Mouse (Mus musculus) mature B cell (primary cell): Measurements from ENCODE around the gene Slc28a2.
"Not testable (repeated sequence)": the region's sequence is repeated elsewhere in the genome, so short reads cannot be mapped to it uniquely, and the experiment has no call there.

ENCODE experiments used
- in situ Hi-C: fragments of 300-500 bp; cut with MboI; formaldehyde crosslinking; loops from 2 replicates; pipeline ENCODE4 v1.14.3; 2019

Slc28a2 gene

DNA sequence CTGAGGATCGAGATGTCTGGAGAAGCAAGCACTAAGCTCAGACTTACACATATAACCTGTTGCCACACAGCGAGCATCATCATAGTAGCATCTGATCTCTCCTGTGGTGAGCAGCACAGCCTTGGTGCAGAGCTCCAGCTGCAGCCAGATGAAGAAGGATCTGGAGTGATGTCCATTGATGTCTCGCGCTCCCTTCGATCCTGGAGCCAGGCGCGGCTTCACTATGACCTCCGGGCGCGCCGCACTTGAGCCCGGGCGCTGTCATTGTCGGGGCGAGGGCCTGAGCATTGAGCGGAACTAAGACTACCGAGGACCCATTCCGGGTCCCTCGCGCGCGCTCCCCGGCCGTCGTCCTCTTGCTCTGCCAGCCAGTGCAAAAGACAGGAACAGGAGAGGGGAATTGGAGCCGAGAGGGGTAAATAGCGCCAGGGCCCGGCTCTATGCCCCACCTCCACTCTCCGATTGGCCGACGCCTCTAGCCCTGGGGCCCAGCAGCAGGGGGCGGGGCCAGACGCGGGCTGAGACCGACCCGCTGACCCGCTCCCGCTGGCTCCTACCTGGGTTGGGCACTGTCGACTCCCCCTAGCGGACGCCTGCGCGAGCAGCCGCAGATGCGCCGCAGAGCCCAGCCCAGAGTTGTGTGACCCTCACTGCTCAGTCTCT, 41.2 kb downstream of the Slc28a2 start:
- in situ Hi-C loops, result loop anchor here (10.0 kb wide), 1 partner anchor 83 kb away; no protein-coding TSS in a partner anchor

DNA sequence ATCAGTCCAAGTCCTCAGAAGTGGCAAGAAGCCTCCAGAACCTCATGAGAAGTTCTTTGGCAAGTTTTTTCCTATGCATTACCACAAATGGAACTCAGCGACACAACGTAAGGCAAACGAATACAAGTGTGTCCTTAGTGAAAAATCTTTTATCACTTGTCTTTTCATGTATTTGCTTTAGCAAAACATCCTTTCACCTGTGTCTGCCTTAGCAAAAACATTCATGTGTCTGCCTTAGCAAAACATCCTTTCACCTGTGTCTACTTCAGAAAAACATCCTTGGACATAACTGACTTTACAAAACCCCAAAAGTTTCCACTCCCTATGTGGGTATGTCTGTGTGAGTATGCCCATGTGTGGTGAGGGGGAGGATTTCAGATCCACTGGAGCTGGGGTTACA, 42.9 kb downstream of the Slc28a2 start:
- in situ Hi-C loops, result loop anchor here (10.0 kb wide), 1 partner anchor 84 kb away; no protein-coding TSS in a partner anchor

DNA sequence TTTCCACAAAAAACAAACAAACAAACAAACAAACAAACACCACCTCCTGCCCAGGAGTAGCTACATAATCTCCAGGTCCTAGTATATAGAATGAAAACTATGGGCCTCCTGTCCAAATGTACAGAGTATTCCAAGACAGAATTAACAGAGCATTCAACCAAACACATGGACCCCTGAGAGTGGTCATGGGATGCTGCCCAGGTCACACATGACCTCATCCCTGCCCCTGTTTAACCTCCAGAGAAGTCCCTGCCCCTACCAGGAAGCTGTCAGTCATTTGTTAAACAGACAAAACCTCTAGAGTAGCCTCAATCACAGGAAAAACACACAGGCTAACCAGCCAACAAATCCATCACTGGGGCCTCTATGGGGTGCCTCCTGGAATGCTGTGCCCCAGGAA, 50.3 kb downstream of the Slc28a2 start:
- in situ Hi-C loops, result no loop called here

DNA sequence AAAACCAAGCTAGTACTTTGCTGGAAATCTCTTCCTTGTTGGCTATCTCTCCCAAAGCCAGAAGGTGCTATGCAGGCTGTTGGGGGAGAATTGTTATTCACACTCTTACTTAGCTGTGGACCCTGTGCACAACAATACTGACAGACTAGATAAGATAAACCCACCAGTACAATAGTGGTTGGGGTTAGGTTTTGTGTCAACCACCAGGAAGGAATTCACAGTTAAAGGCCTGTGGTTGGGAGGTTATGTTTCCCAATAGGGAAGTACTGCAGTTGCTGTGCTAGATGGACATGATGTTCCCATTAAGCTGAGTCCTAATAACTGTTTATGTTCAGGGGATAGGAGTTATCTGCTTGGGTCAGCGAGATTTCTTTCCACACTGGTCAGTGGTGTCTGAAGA, 57.5 kb downstream of the Slc28a2 start:
- in situ Hi-C loops, result not testable (repeated sequence)

DNA sequence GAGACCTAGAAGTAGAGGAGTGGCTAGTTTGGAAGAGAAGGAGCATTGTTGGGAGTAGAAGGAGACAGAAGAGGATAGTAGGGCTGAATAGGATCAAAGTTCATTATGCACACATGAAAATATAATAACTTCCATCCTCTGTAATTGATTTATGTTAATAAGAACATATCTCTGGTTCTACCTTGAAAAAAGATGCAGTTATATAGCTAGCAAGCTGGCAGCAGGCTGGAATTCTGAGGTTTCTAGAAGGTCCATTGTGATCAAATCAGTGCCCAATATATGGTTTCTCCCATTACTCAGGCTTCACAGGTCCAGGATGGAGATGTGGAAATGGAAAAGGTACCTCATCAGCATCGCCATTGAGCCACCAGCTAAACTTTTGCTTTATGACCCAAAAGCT, 58.4 kb downstream of the Slc28a2 start, which contains the start of gene Gm14085:
TSS of gene Gm14085 (plus strand) at position 301 of the 400 bp plus-strand sequence.
- in situ Hi-C loops, result no loop called here

DNA sequence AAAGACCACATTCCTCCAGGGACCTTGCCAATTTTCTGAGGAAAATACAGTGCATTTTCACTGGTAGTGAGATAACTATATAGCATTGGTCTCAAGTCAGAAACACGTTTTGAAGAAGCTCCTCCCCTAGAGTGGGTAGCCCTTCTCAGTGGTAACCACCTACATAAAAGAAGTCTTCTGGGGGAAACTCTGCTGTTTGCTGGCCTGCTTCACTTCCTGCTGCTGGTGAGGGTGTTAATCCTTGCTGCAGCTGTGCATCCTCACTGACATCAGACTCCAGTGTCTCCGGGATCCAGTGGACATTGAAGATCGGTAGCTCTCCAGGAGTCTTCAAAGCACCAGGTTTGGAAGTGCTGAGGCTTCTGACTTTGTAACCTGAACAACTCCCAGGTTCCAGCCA, 59.4 kb downstream of the Slc28a2 start:
- in situ Hi-C loops, result not testable (repeated sequence)

DNA sequence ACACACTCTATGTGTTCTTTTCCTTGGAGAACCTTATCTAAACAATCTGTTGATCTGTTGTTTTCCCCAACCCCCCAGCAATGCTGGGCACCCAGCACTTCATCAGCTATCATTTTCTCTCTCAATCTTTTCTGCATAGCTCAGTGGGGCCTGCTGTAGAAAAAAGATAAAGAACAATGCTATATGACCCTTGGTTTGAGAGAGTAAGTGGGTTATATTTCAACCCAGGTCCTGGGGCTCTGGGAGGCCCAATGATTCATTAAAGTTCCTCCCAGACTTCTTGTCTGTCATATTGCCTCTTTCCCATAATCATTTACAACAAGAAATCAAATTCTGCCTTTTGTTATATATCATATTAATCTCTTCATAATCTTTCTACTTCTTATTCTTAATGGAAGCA, 59.8 kb downstream of the Slc28a2 start:
- in situ Hi-C loops, result not testable (repeated sequence)

DNA sequence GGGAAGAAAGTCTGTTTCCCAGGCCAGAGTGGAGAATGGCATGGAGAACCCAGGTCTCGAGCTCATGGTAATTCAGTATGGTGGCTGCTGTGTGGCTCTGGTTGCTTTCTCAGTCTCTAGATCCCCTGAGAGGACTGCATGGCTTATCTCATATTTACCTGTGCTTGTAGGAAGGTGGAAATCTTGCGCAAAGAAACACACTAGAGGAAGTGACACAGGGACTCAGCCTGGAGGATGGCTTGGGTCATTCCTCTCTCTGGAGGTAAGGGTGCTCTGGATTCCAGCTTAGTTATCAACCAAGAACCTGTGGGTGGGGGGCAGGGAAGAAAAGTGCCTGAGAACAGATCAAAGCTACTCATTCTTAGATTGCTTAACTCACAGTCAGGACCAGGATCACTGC, 60.4 kb downstream of the Slc28a2 start:
- in situ Hi-C loops, result no loop called here
